Mouse (Mus musculus) E14TG2a.4 (cell line): Measurements from ENCODE around the gene Phc1.

Experiments used
- H3K27me3 ChIP-seq: 2 replicates; pipeline ENCODE4 v1.6.1; 2014; ENCODE audit warnings: low read length, control low read depth; ENCODE audit not compliant: insufficient read depth
- H3K36me3 ChIP-seq: 2 replicates; pipeline ENCODE4 v1.6.1; 2014; ENCODE audit warnings: low read length, control low read depth; ENCODE audit not compliant: insufficient read depth
- H3K4me1 ChIP-seq: replicated peaks from 2 replicates; pipeline ENCODE4 v1.6.1; 2014; ENCODE audit warnings: low read depth, low read length, control low read depth
- H3K4me3 ChIP-seq: replicated peaks from 2 replicates; pipeline ENCODE4 v1.5.1; 2014; ENCODE audit warnings: mild to moderate bottlenecking, low read length
- H3K9me3 ChIP-seq: 2 replicates; pipeline ENCODE4 v1.6.1; 2014; ENCODE audit warnings: low read length, control low read depth
- CTCF ChIP-seq: conservative IDR thresholded peaks from 2 replicates; pipeline ENCODE4 v1.5.1; 2014; ENCODE audit warnings: low read length
- NANOG ChIP-seq: IDR thresholded peaks from 2 replicates; pipeline ENCODE4 v1.6.1; 2014; ENCODE audit warnings: borderline replicate concordance, low read length, mixed read lengths
- POU5F1 ChIP-seq: IDR thresholded peaks from 2 replicates; pipeline ENCODE4 v1.6.1; 2014; ENCODE audit warnings: low read length, borderline replicate concordance

Gene Phc1

GRCm38 (mm10) chr6:122295242-122295641 is 45.1 kb downstream of the Phc1 start:
- Histone ChIP-seq H3K4me1 (peaks cover 27% of the 10 kb centered on the region), H3K9me3 (no peaks in the 10 kb centered on the region), H3K27me3 (peaks cover 35% of the 10 kb centered on the region), H3K36me3 (no peaks in the 10 kb centered on the region), H3K4me3 (0 out of 2 replicates have a peak overlapping the region, but pooled peaks have one; percentile 3)
- TF ChIP-seq POU5F1 (no peak), CTCF (no peak), NANOG (no peak)

DNA sequence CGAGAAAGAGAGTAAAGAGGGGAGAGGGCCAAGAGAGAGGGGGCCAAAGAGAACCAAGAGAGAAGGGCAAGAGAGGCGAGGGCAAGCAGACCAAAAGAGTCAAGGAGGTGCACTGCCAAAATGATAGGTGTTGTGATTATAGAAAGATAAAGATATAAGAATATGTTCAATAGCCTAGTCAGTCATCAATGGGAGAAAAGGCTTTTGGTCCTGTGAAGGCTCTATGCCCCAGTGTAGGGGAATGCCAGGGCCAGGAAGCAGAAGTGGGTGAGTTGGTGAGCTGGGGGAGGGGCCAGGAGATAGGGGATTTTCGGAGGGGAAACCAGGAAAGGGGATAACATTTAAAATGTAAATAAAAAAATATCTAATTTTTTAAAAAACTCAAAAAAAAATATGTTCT is 46.1 kb downstream of the Phc1 start:
- Histone ChIP-seq H3K36me3 (no peaks in the 10 kb centered on the region), H3K27me3 (peaks cover 35% of the 10 kb centered on the region), H3K9me3 (no peaks in the 10 kb centered on the region), H3K4me3 (no peak overlapping the region), H3K4me1 (peaks cover 24% of the 10 kb centered on the region)
- TF ChIP-seq NANOG (no peak), CTCF (no peak), POU5F1 (no peak)

GRCm38 (mm10) chr6:122293796-122294195 is 46.6 kb downstream of the Phc1 start:
- H3K4me1 ChIP-seq, result peaks cover 24% of the 10 kb centered on the region
- H3K36me3 ChIP-seq, result no peaks in the 10 kb centered on the region
- no peaks in the 10 kb centered on the region for H3K9me3 ChIP-seq
- no peak for TF ChIP-seq NANOG
- TF ChIP-seq CTCF, result no peak
- no peak for TF ChIP-seq POU5F1
- no peak overlapping the region for H3K4me3 ChIP-seq
- H3K27me3 ChIP-seq, result peaks cover 35% of the 10 kb centered on the region

GRCm38 (mm10) chr6:122293121-122293520 is 47.2 kb downstream of the Phc1 start:
- TF ChIP-seq NANOG (no peak), CTCF (no peak), POU5F1 (no peak)
- Histone ChIP-seq H3K9me3 (no peaks in the 10 kb centered on the region), H3K27me3 (peaks cover 35% of the 10 kb centered on the region), H3K36me3 (no peaks in the 10 kb centered on the region), H3K4me1 (peaks cover 24% of the 10 kb centered on the region), H3K4me3 (no peak overlapping the region)

- Histone ChIP-seq H3K4me1 (peaks cover 14% of the 10 kb centered on the region), H3K9me3 (no peaks in the 10 kb centered on the region), H3K36me3 (no peaks in the 10 kb centered on the region), H3K27me3 (peaks cover 31% of the 10 kb centered on the region), H3K4me3 (no peak overlapping the region)
- TF ChIP-seq POU5F1, result no peak
- TF ChIP-seq NANOG, result no peak
- no peak for TF ChIP-seq CTCF
Observed at GRCm38 (mm10) chr6:122292184-122292583, 48.2 kb downstream of the Phc1 start.

DNA sequence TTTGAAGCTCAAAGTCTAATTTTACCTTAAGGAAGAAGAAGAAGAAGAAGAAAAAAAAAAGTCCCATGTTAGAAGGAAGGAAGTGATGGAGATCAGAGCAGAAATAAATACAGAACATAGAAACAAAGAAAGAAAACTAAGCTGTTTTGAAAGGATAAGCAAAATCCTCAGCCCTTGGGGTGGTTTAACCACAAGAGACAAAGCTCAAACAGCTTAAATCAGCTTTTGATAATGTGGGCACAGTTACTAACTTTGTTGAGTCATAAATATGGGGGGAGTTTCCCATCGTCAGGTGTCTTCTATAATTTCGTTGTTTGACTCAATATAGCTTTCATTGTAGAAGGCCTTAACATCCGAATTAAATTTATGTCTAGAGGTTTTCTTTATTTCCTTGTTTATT is 48.6 kb downstream of the Phc1 start:
- H3K4me1 ChIP-seq, result peaks cover 10% of the 10 kb centered on the region
- no peak overlapping the region for H3K4me3 ChIP-seq
- no peaks in the 10 kb centered on the region for H3K9me3 ChIP-seq
- TF ChIP-seq CTCF (no peak), POU5F1 (no peak), NANOG (no peak)
- peaks cover 27% of the 10 kb centered on the region for H3K27me3 ChIP-seq
- H3K36me3 ChIP-seq, result no peaks in the 10 kb centered on the region

DNA sequence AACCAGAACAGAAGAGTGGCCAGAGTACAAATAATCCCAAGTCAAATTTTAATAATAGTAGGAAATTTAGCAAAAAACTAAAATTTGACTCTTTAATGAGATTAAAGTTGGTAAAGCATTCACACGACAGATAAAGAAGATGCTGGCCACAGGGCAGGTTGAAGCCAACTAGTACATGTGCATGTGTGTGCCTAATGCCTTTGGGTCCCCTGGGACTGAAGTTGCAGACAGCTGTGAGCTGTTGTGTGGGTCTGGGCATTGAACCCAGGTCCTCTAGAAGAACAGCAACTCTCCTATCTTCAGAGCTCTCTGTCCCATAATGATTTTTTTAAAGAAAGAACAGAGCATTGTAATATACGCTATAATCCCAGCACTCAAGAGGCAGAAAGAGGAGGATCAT is 49.1 kb downstream of the Phc1 start:
- Histone ChIP-seq H3K9me3 (no peaks in the 10 kb centered on the region), H3K27me3 (peaks cover 24% of the 10 kb centered on the region), H3K36me3 (no peaks in the 10 kb centered on the region), H3K4me1 (peaks cover 10% of the 10 kb centered on the region), H3K4me3 (no peak overlapping the region)
- no peak for TF ChIP-seq CTCF

GRCm38 (mm10) chr6:122290253-122290652 is 50.1 kb downstream of the Phc1 start:
- no peak for TF ChIP-seq POU5F1
- TF ChIP-seq CTCF, result no peak
- TF ChIP-seq NANOG, result no peak
- Histone ChIP-seq H3K9me3 (no peaks in the 10 kb centered on the region), H3K27me3 (peaks cover 19% of the 10 kb centered on the region), H3K4me3 (no peak overlapping the region), H3K36me3 (no peaks in the 10 kb centered on the region), H3K4me1 (peaks cover 5% of the 10 kb centered on the region)

DNA sequence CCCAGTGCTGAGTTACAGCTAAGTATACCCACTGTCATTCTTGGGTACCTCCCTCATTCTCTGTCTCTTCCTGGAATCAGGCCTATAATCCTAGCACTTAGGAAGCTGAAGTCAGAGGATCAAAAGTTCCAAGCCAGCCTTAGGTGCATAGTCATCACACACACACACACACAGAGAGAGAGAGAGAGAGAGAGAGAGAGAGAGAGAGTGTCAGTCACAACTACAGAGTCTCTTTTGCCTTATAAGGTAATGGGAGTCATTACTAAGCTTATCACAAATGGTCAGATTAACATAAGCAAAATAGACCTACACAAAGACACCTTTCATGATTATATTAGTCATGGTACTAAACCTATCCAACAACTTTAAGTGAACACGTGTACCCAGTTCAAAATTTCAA is 51.0 kb downstream of the Phc1 start:
- Histone ChIP-seq H3K9me3 (no peaks in the 10 kb centered on the region), H3K36me3 (no peaks in the 10 kb centered on the region), H3K4me3 (no peak overlapping the region), H3K4me1 (no peaks in the 10 kb centered on the region), H3K27me3 (peaks cover 16% of the 10 kb centered on the region)
- no peak for TF ChIP-seq POU5F1
- no peak for TF ChIP-seq CTCF
- TF ChIP-seq NANOG, result no peak
